Mouse (Mus musculus): ENCODE results near the gene Zcchc2.
A peak's percentile ranks its signal among the peaks of the same experiment; 100 is the strongest.

Zcchc2 gene

DNA sequence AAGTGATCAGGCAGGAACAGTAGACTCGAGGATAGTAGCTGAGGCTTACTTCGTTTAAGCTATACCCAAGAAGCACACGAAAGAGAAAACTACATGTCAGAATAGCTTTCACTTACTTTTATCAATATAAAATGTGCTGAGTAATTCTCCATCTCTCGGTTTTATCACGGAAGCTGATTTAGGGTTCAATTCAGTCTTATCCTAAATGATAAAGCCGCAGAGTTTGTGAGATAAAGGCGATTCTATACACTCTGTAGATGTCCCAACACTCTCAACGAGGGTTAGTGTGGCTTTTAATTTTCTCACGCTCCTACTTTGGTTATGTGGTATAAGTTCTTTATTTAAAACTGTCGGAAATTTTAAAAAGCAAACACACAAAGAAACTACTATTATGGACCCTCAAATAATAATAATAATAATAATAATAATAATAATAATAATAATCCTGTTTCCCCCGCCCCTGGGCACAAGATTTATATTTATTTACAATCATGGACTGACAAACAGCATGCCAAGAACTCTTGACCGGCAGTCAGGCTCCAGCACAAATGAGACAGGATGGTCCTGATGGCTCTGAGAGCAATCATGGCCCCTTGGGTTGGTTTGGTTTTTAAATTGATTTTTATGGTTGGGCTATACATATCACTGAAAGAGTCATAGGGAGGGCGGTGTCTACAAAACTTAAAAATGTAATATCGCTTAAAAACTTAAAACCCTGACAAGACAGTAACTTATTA lies 1.1 kb upstream of the Zcchc2 start:
- no peak for DNase-seq (ENCODE audit: low read depth, low spot score)

DNA sequence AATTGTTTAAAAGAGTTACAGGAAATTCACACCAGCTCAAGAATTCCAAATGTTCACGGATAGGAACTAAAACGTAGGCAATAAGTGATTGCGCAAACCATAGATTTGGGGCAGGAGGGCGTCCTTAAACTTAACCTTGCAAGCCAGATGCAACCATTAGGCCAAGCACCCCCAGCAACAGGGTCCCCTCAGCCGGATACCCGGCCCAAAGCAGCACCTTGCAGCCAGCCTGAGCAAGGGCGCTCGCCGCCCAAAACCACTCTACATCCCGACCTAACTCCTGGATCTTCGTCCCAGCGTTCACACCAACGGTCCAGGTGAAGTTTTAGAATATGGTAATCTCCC lies 594 bp upstream of the Zcchc2 start:
- no peak for DNase-seq (ENCODE audit: low read depth, low spot score)

DNA sequence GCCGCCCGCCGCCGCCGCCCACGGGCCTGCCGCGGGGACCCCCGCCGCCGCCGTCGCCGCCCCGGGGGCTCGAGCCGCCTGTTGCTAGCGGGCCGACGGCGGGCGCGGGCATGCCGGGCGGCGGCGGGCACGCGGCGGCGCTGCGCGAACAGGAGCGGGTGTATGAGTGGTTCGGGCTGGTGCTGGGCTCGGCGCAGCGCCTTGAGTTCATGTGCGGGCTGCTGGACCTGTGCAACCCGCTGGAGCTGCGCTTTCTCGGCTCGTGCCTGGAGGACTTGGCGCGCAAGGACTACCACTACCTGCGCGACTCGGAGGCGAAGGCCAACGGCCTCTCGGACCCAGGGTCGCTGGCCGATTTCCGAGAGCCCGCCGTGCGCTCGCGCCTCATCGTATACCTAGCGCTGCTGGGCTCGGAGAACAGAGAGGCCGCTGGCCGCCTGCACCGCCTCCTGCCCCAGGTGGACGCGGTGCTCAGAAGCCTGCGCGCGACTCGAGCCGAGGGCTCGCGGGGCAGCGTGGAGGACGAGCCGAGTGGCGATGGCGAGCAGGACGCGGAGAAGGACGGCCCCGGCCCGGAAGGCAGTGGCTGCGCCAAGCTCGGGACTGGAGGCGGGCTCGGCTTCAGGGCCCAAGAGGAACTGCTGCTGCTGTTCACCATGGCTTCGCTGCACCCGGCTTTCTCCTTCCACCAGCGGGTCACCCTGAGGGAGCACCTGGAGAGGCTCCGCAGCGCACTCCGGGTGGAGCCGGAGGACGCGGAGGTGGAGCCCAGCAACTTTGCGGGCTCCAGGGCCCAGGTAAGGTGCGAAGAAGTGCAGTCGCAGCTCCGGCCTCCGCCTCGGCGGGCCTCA lies 930 bp downstream of the Zcchc2 start:
- DNase-seq (ENCODE audit: low read depth, low spot score): peak; percentile 48

- DNase-seq (ENCODE audit: low read depth, low spot score): no peak
Observed at GRCm38 (mm10) chr1:105991931-105992837, 2.0 kb downstream of the Zcchc2 start.

DNA sequence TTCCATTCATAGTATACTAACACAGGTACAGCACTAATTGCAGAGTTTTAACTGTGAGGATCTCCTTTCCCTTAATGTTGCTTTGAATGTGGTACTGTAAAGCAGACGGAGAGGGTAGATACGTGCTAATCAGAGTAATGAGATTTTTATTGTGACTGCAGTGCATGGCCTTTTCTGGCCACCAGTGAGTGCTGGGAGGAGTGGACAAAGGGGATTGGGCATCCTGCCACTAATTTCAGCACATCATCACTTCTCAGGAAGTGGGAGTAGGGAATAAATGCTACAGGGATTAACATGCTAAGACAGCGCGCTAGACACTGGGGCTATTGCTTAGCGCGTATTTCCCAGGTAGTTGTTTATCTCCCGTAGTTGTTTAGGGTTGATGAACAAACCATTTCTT lies 3.0 kb downstream of the Zcchc2 start:
- DNase-seq (ENCODE audit: low read depth, low spot score): no peak

DNA sequence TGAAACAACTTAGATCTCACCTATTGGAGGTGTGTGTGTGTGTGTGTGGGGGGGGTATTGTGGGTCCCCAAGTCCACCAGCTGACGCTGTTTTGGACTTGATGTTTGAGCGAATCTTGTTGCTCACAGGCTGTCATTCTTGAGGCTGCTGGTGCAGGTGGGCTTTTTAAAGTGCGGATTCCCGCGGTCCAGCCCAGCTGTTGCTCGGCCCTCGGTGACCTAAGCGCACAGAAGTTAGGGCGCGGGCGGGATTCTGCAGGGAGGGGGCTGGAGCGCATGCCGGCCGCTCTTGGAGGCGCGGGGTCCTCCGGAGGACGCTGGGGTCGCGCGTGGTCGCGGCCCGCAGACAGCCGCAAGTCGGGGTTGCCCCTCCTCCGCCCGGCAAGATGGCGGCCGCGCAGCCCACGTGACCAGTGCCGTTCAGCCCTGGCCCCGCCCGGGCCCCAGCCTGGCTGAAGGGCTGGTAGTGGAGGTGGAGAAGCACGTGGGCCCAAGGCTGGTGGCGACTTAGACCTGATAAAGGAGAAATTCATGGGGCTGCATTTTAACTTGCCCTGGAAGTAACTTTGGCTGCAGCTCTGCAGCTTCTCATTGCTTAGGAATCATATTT lies 3.5 kb downstream of the Zcchc2 start:
- DNase-seq (ENCODE audit: low read depth, low spot score): peak; percentile 76

DNA sequence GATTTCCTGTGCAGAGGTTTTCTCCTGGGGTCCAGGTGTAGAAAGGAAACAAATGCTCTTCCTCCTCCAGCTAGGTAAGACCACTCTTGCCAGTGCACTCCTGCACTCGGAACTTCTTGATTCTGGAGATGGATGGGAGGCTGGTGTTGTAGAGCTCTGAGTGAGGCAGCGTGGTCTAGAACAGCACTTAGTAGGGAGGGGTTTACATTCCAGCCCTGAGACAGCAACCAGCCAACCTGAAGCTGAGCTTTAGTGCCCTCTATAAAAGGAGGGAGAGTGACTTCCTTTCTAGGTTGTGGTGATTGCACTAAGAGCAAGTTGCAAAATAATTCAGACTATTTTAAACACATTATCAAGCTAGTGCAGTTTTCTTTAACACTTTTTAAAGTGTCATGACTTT lies 5.8 kb downstream of the Zcchc2 start:
- no peak for DNase-seq (ENCODE audit: low read depth, low spot score)

- DNase-seq (ENCODE audit: low read depth, low spot score): no peak
Observed at GRCm38 (mm10) chr1:105997282-105997681, 7.1 kb downstream of the Zcchc2 start.

GRCm38 (mm10) chr1:105999802-106000201 lies 9.6 kb downstream of the Zcchc2 start:
- DNase-seq (ENCODE audit: low read depth, low spot score): no peak

DNA sequence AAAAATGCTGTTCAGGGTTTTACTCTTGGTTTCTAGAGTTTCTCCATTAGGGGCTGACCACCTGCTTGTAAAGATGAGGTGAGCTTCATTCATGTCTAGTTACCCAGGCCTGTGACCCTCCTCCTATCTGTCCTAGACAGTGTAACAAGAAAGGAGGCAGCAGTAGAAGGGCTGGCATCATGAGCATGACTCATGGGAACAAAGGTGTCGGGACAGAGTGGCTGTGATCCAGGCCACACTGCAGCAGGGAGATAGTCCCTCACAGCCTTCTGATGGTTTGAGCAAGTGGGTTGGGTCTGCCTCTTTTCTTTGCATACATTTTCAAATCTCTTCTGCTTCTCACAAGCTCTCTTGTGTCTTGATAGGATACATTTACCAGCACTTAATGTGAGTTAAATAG lies 17.4 kb downstream of the Zcchc2 start:
- no peak for DNase-seq (ENCODE audit: low read depth, low spot score)

- no peak for DNase-seq (ENCODE audit: low read depth, low spot score)
Observed at GRCm38 (mm10) chr1:106011097-106011496, 20.9 kb downstream of the Zcchc2 start.

- no peak for DNase-seq (ENCODE audit: low read depth, low spot score)
Observed at GRCm38 (mm10) chr1:106013759-106014158, 23.6 kb downstream of the Zcchc2 start.

- DNase-seq (ENCODE audit: low read depth, low spot score): no peak
Observed at GRCm38 (mm10) chr1:106016262-106016661, 26.1 kb downstream of the Zcchc2 start.

- no peak for DNase-seq (ENCODE audit: low read depth, low spot score)
Observed at GRCm38 (mm10) chr1:106019854-106020253, 29.6 kb downstream of the Zcchc2 start.

- DNase-seq (ENCODE audit: low read depth, low spot score): no peak
Observed at GRCm38 (mm10) chr1:106022998-106023397, 32.8 kb downstream of the Zcchc2 start.

GRCm38 (mm10) chr1:106024254-106024653 lies 34.0 kb downstream of the Zcchc2 start:
- no peak for DNase-seq (ENCODE audit: low read depth, low spot score)

- DNase-seq (ENCODE audit: low read depth, low spot score): no peak
Observed at GRCm38 (mm10) chr1:106024778-106025177, 34.6 kb downstream of the Zcchc2 start.

DNA sequence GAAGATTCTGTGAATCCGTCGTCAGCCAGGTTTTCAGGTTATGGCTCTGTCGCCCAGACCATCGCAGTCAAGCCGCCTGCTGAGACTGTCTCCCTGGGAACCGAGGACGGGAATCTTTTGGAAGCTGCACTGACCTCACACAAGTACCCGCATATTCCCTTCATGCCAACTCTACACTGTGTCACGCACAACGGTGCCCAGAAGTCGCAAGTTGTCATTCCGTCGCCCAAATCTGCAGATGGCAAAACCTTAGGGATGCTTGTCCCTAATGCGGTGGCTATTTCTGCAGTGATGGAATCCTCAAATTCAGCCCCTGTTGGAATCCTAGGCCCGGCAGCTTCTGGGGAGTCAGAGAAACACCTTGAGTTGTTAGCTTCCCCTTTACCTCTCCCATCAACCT lies 39.6 kb downstream of the Zcchc2 start:
- no peak for DNase-seq (ENCODE audit: low read depth, low spot score)

GRCm38 (mm10) chr1:106030331-106030730 lies 40.1 kb downstream of the Zcchc2 start:
- no peak for DNase-seq (ENCODE audit: low read depth, low spot score)

DNA sequence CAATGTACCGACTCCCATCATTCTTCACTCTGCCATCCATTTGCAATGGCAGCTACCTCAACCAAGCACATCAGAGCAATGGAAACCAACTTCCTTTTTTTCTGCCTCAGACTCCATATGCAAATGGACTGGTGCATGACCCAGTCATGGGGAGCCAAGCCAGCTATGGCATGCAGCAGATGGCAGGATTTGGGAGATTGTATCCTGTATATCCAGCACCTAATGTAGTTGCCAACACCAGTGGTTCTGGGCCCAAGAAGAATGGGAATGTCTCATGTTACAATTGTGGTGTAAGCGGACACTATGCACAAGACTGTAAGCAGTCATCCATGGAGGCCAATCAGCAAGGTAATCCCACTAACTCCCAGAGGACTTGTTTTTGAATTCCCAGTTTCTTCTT lies 40.7 kb downstream of the Zcchc2 start:
- no peak for DNase-seq (ENCODE audit: low read depth, low spot score)

- no peak for DNase-seq (ENCODE audit: low read depth, low spot score)
Observed at GRCm38 (mm10) chr1:106031908-106032307, 41.7 kb downstream of the Zcchc2 start.

GRCm38 (mm10) chr1:106034776-106035175 lies 44.6 kb downstream of the Zcchc2 start:
- DNase-seq (ENCODE audit: low read depth, low spot score): no peak

All from embryo, embryonic 11.5 days (tissue).